Mouse (Mus musculus) frontal cortex, postnatal 10 days (tissue): ENCODE data around the gene Lage3.
"Not testable (repeated sequence)": the region's sequence is repeated elsewhere in the genome, so short reads cannot be mapped to it uniquely, and the experiment has no call there.

Experiments used
- DNase-seq, 2 experiments: peaks; one replicate each; pipeline ENCODE4 v3.0.0; 2022; ENCODE audit warnings: low spot score in 2 of 2, mixed read lengths in 1 of 2

Gene Lage3

DNA sequence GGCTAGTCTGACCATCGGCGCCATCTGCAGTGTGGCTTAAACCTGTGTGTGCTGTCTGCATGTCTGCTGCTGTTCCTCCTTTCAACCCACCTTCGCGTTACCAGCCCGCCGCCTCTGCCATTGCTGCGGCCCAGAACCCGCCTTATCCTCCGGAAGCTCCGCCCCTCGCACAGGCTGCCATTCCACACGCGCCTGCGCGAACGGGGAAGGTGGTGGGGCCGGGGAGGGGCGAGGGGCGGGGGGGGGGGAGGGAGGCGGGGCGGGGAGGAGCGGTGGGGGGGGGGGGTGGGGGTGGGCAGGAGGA is at the start of gene Lage3:
Lage3 (minus strand) TSS at position 152 of the 304 bp plus-strand sequence.
- DNase-seq, result peak; percentile 65 to 78

DNA sequence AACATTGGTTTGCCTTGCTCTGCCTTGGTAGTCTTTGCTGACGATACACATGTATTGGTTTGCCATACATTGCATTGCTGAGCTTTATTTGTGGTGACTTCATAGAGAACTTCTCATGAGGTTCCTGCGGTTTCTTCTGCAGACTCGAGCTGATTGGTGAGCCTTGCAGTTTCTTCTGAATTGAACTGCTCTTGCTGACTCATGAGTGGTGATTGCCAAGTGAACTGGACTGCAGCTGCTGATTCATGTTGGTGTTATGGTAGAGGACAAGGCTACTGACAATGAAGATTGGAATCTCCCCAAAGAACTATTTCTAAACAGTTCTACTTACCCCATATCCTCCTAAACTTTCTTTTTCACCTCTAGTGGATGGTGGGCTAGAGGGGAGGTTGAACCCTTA is 46.7 kb upstream of the Lage3 start:
- no peak for DNase-seq

DNA sequence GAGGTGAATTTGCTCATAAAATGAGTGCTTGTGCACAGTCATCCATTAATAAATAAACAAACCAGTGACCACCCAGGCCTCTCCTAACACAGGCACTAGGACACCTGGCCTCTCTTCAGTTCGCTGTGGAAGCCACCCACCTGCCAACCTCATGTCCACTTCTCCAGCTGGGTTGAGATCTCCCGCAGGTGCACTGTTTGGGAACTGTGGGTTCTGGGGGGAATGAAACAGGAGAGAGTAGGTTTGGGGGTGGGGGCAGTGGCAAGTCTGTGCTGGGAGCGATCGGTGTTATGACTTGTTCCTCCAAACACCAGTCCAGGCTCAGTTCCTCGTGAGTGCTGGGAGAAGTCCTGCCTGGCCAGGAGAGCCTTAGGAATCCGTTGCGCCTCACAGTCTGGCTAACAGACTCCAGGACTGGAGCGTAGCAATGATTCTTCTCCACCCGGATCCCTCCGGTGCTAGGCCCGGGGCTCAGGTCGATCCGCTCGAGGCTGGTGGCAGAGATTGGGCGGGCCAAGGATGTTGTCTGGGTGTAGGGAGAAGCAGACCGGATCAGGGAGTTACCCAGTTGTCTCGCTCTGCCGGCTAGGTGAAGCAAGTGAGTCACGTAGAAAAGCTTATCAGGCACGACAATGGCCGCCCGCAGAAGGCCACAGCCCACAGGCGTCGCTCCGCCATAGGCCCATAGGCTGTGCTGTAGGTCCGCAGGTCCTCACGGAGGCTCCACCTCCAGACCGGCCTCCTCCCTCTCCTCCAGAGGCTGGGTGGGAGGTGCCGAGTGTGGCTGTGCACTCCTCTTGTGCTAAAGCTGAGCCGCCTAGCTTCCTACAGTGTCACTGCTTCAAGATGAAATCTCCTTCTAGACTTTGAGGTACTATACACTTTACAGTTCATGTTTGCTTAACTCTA is 39.4 kb upstream of the Lage3 start, which contains the start of the genes Fam3a and Ikbkg:
Fam3a (minus strand) TSS at position 738 of the 909 bp plus-strand sequence.
Ikbkg (plus strand) TSS at position 756 of the 909 bp plus-strand sequence.
- DNase-seq, result peak; percentile 75 to 81

DNA sequence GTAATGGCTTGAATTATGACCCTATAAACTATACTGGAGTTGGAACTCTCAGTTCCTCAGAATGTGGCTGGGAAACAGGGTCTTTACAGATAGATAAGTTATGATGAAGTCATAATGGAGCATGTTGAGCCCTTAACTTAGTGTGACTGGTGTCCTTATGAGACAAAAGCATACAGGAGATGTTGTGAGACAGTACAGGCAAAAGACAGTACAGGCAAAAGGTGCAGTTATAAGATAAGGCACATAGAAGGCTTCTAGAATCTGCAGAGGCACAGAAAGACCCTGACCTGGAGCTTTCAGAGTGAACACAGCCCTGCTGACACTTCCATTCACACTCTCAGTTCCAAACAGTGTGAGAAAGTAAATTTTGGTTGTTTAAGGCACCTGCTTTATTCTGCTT is 34.7 kb upstream of the Lage3 start:
- DNase-seq, result no peak

DNA sequence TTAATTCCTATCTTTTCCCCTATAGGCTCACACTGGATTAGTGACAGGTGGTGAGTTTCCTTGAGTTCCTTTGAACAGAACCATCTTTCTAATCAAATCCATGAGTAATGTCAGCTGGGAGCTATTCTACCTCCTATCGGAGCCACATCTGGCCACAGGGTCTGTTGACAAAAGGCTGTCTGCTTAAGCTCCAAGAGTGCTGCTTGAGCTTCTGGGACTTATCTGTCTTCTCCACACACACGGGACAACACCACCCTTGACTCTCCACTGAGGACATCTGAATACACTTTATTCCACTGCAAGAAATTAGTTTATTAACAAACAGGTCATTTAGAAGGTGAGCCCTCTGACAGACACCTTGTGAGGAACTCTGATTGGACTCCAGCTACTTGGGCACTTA is 31.0 kb upstream of the Lage3 start:
- DNase-seq, result no peak

DNA sequence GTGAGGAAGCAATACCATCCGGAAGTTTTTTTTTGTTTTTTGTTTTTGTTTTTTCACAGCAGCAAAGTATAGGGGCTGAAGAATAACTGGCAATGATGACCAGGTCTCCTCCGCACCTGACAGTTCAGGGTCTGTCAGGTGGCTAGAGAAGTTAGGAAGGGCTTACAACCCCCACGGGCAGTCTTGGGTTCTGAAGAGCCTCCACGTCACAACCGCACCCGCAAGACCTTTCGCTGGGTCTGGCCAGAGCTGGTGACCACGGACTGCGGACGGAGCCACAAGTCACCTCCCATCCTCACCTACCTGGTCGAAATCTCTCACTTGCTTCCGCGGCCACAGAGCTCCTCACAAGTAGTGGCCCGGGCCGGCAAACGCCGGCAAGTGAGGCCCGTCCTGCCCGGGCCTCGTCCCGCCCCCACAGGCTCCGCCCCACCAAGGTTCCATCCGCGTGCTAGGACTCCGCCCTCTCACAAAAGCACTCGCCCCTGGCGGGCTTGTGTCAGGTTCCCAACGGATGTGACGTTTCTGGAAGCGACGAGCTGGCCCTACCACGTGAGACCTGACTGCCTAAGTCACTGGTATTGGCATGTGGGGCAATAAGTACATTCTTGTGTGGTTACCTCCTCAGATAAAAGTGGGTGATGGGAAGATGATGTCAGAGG is 19.6 kb upstream of the Lage3 start, which contains the start of the genes Ubl4a and Slc10a3:
Ubl4a (minus strand) TSS at position 331 of the 662 bp plus-strand sequence.
Slc10a3 (minus strand) TSS at position 462 of the 662 bp plus-strand sequence.
- DNase-seq, result peak; percentile 74 to 79

DNA sequence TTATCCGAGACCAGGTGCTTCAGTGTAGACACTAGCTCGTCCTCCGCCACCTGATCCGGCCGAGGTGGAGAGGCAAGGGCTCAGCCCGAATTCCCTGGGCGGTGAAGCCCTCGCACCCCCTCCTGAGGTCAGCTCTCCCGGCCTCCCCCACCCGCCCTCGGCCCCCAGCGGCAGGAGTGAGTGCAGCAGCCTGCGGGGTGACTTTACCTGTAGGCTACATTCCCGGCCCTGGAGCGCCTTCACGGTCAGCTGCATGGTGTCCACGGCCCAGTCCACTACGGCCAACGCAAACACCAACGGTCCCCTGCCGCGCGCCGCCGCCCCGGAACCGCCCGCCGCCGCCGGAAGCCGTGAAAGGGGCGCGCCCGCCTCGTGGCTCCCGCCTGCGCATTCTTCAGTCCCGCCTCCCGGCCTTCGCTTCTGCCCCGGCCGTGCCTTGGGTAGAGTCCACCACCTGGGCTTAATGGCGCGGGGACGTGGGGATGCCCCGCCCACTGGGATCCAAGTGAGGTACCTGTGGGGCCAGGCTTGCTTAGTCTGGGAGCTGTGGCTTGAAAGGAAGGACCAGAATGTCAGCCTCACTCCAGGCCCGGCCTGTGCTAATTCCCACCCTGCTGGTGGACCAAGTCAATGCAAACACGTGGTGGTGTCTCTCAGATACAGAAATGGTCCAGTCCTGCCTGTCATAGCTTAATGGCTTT is 14.9 kb upstream of the Lage3 start:
- DNase-seq, result peak; percentile 21 to 51

DNA sequence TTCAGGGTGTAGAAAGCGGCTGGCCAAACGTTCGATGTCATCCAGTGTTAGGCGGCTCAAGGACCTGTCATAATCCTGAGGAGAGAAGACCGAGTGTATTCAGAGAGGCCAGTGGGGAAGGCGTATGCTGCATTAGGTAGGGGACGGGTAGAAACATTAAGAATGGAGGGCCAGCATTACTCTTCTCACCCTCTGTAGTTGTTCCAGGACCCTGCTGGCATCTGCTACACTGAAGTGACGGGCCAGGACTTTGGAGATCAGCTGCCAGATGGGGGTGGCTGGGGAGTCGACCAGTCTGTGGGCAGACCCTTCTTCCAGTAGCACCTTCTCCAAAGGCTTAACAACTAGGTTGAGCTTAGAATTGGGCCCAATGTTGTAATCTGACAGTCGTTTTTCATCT is 14.1 kb upstream of the Lage3 start:
- DNase-seq, result no peak

DNA sequence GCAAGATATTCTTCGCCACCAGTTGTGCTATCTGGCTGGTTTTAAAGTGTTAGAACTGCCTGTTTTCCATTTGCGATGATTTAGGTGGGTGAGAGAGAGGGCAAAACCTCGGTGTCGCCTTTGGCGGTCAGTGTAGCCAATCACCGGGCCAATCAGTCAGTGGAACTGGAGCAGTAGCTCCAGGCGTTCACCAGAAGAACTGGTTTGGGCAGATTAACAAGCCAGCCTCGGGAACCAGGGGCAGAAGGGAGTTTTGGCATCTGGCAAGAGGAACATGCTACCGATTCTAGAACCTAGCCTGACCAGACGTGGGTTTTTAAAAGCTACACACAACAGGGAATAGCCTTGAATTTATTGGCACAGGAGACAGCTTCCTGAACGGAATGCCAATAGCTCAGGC is 5.8 kb upstream of the Lage3 start:
- DNase-seq, result no peak

DNA sequence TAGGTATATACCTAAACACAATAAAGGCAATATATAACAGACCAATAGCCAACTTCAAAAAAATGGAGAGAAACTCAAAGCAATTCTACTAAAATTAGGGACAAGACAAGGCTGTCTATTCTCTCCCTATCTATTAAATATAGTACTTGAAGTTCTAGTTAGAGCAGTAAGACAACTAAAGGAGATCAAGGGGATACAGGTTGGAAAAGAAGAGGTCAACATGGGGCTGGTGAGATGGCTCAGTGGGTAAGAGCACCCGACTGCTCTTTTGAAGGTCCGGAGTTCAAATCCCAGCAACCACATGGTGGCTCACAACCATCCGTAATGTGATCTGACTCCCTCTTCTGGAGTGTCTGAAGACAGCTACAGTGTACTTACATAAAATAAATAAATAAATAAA is 3.7 kb upstream of the Lage3 start:
- not testable (repeated sequence) for DNase-seq

DNA sequence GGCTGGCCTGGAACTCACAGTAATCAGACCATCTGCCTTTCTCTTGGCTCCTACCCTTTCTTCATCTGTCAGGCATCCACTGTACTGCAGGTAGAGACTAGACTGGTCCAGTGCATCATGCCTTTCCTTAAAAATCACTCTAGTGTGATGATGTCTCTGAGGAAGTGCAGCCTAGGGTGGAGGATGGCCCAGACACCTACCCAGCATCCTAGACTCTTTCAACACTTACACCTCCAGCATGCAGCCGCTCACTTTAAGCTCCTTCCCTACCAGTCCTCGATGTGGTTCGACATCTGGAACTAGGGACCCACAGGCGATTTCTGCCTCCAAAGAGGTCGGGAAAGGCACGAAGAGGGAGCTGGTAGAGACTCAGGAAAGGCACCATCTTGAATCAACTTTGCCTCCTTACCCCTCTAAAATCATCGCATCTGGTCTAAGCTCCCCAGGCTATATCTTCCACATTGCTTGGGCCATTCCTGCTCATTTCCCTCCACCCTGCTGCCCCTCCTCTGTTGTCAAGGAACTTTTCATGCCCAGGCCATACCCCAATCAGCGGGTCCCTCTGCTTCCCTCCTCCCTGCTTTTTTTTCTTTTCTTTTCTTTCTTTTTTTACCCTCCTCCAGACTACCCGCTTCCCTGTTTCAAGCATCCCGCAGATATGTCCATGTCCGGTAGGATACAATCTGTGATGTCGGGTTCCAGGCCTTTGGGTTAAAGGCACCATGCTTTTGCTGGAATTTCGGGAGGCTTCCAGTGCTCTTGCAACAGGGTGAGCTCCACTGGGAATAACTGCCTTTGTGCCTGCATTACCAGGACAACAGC is 562 bp downstream of the Lage3 start:
- no peak for DNase-seq

DNA sequence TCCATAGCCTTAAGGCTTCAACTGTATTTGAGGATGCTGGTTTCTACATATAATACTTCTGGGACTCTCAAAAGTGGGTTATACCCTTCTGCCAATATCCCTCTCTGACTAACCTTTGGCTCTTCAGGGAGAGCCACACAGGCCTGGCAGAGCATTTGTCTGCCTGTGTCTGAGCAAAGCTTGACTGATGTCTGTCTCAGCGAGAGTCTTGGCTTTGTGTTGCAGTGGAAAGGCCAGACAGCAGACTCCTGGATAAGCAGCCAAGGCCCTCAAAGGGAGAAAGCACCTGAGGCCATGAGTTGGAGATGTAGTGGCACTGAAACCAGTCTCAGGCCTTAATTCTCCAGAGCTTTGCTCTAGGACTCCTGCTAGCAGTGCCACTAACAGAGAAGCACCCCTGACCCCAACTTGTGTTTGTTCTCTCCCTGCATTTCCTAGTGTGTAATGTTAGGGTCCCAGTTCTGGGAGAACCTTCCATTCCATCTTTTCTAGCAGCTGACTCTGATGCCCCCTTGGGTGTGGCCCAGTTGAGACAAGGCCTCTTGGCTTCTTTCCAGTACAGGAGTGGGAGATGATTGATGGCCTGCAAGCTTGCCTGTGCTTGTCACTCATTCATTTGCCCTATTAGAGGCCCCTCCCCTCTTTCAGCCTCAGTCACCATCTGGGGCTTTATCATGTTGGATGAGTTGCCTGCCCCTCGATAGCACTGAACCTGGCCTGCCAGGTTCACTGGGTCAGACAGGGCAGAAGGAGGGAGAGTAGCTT is 23.1 kb downstream of the Lage3 start:
- no peak for DNase-seq

DNA sequence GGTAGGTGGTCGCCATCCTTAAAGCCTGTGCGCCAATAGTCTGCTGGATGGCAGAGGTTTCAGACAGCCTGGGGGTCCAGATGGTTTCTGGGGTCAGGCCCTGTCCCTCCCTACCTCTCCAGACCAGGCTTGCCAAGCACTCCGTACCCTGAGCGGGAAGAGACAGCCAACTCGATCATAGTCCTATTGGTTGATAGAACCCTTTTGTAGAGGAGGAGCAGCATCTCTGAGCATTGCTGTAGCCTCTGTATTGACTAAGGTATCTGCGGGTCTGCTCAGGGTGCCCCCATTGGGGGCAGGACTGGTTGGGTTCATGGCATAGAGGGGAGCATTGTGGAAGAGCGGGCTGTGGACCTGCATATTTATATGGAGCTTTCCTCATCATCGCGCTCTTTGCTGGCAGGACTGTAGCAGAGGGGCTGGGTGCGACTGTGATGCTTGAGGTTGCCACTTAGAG is 24.2 kb downstream of the Lage3 start:
- peak in 1 of 2 experiments; percentile 16 for DNase-seq

DNA sequence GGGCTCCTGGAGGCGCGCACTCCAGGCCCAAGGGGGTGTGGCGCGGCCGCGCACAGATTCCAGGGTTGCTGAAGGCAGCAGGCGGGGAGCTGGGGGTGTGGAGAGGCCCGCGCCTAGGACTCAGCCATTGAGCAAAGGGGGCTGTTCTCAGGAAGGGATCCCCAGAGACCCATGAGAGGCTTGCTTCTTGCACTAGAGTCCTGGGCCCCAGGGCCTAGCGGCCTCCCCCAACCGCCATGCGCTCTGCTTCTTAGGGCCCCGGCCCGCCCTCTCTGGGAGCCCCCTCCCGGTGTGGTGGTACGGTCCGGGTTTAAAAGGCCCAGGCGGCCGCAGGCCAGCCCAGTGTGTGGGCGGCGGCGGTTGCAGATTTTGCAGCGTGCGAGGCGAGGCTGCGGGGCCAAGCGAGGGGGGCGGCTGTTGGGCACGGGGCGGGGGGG is 24.7 kb downstream of the Lage3 start, which contains the start of gene Plxna3:
Plxna3 (plus strand) TSS at position 342 of the 437 bp plus-strand sequence.
- DNase-seq, result peak; percentile 36 to 59

DNA sequence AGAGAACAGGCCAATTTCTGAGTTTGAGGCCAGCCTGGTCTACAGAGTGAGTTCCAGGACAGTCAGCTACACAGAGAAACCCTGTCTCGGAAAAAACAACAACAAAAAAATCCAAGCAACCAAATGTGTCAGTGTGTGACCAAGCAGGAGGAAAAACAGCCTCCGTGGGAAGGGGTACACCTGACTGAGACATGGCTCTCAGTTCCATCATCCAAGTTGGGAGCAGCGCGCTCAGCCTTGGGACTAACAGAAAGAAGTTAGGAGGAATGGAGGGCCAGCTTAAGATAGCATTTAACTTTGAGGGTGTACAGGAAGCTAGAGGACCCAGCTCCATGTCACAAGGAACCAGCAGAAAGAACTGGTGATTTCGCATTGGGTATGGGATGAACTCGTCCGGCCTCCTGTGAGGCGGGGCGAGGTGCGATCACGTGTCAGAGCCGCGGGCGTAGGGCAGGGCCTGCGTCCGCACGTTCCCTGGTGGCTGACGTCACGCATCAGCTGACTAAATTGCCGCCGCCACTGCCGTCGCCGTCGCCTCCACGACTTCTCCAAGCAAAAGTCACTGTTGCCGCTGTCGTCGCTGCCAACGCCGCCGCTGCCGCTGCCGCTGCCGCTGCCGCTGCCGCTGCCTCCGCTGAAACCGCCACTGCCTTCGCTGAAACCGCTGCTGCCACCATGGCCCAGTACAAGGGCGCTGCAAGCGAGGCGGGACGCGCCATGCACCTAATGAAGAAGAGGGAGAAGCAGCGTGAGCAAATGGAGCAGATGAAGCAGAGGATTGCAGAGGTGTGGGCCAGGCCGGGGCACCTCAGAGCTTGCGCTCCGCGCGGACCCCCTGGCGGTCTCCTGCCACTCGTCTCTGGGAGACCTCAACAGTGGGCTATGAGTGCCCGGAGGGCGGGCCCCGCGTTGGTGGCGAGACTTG is 40.6 kb downstream of the Lage3 start, which contains the start of gene Fam50a:
Fam50a (plus strand) TSS at position 494 of the 925 bp plus-strand sequence.
- peak; percentile 83 to 86 for DNase-seq

DNA sequence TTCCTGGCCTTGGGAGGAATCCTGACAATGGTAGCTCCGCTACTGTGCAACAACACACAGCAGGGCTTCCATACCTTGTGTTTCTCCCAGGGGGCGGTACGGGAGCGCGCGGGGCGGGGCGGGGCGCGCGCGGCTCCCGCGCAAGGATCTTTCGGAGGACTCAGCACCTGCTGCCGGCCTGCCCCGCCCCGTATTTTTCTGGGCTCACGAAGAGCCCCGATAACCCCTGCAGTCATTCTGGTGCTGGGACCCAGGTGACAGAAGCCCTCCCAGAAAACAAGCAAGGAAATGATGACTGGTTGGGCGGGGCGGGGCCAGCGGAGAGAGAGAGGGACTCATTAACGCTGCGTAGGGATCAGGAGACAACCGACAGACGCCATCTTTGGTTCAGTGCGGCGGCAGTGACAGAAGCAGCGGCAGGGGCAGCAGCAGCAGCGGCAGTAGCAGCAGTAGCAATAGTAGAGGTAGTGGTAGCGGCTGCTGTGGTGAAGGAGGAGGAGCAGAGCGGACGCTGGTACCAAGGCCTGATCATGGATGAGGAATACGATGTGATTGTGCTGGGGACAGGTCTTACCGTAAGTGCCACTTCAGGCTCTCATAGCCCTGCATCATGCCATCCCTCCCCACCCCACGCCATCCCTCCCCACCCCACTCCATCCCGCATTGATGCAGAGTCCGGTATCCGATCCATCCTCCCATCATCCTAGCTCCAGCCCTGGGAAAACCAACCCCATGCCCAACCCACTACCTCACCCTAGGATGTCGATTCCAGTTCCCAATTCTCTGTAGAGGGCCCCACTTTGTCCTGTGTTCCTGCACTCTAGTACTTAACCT is 48.3 kb downstream of the Lage3 start, which contains the start of gene Gdi1:
Gdi1 (plus strand) TSS at position 132 of the 834 bp plus-strand sequence.
- DNase-seq, result peak; percentile 53 to 68
